Mouse (Mus musculus) liver, embryonic 11.5 days (tissue): ENCODE data around the gene Swap70. TPM values are rescaled to one million over a fixed set of nuclear protein-coding genes. Genes with fewer than 3 reads are reported as not detected.

ENCODE experiments used
- ATAC-seq: fragments of 200-750 bp; cut with Nextera tagmentation; replicated peaks from 2 replicates; pipeline ENCODE4 v1.8.0; 2017; ENCODE audit warnings: moderate number of reproducible peaks, mild to moderate bottlenecking, moderate TSS enrichment, moderate library complexity; ENCODE audit not compliant: low FRiP score
- DNase-seq: peaks from one replicate; pipeline ENCODE4 v3.0.0-alpha.2; 2017; ENCODE audit warnings: low spot score
- H3K27ac ChIP-seq: fragments of 300-500 bp; sonication (generic); 2 replicates; pipeline ENCODE4 v1.5.1; 2014; ENCODE audit warnings: mild to moderate bottlenecking, low read depth, low read length, control low read depth
- H3K27me3 ChIP-seq: fragments of 300-500 bp; sonication (generic); replicated peaks from 2 replicates; pipeline ENCODE4 v1.6.1; 2014; ENCODE audit warnings: low read length, mixed read lengths; ENCODE audit not compliant: control insufficient read depth, insufficient read depth
- H3K36me3 ChIP-seq: fragments of 300-500 bp; sonication (generic); 2 replicates; pipeline ENCODE4 v1.6.1; 2014; ENCODE audit warnings: mild to moderate bottlenecking, low read length, moderate library complexity, mixed read lengths; ENCODE audit not compliant: control insufficient read depth, insufficient read depth
- H3K4me1 ChIP-seq: fragments of 300-500 bp; sonication (generic); replicated peaks from 2 replicates; pipeline ENCODE4 v1.6.1; 2014; ENCODE audit warnings: low read length, mixed read lengths; ENCODE audit not compliant: control insufficient read depth, insufficient read depth
- H3K4me2 ChIP-seq: fragments of 300-500 bp; sonication (generic); 2 replicates; pipeline ENCODE4 v1.6.1; 2014; ENCODE audit warnings: mild to moderate bottlenecking, control low read depth, moderate library complexity
- H3K4me3 ChIP-seq: fragments of 300-500 bp; sonication (generic); 2 replicates; pipeline ENCODE4 v1.5.1; 2014; ENCODE audit warnings: low read depth, low read length, control low read depth
- H3K9ac ChIP-seq: fragments of 300-500 bp; sonication (generic); 2 replicates; pipeline ENCODE4 v1.6.1; 2014; ENCODE audit warnings: low read depth, low read length, control low read depth
- H3K9me3 ChIP-seq: fragments of 300-500 bp; sonication (generic); 2 replicates; pipeline ENCODE4 v1.6.1; 2016; ENCODE audit warnings: low read length, inconsistent platforms, mixed read lengths; ENCODE audit not compliant: control insufficient read depth
- WGBS: fragments of 180-500 bp; shearing (Covaris S2); extraction: QIAGEN DNeasy Blood & Tissue Kit; methylation state at CpG from one replicate; pipeline ENCODE4 v1.1.7; 2014; 5-methylcytosine and 5-hydroxymethylcytosine counted together
- polyA plus RNA-seq: library from polyadenylated mRNA; unstranded; fragments of >200 nt; fragmentation: Nextera tagmentation; extraction: Ambion mirVana; gene quantifications from 2 replicates; pipeline ENCODE4 v1.2.1, GENCODE M21; 2014

Gene Swap70
- polyA plus RNA-seq, 1 experiment from 2014 or later: 19.6 TPM

GRCm38 (mm10) chr7:110245128-110245527, 23.6 kb downstream of the Swap70 start:
- 93% methylated on average over 9 of the region's 9 CpGs for WGBS

GRCm38 (mm10) chr7:110246526-110246925, 25.0 kb downstream of the Swap70 start:
- Histone ChIP-seq H3K9ac (no peak overlapping the region), H3K4me2 (no peak overlapping the region), H3K4me3 (no peak overlapping the region), H3K4me1 (no peaks in the 10 kb centered on the region), H3K36me3 (no peaks in the 10 kb centered on the region), H3K9me3 (no peaks in the 10 kb centered on the region), H3K27ac (no peak overlapping the region), H3K27me3 (no peaks in the 10 kb centered on the region)
- DNase-seq (no peak), ATAC-seq (no peak)
- WGBS: 83% methylated on average over 9 of the region's 9 CpGs

More at GRCm38 (mm10) chr7:110245128-110245527, 23.6 kb downstream of the Swap70 start:
- DNase-seq (no peak), ATAC-seq (no peak)
- no peaks in the 10 kb centered on the region for H3K9me3 ChIP-seq
- H3K27ac ChIP-seq: no peak overlapping the region
- no peak overlapping the region for H3K4me2 ChIP-seq
- H3K4me3 ChIP-seq: no peak overlapping the region
- H3K4me1 ChIP-seq: no peaks in the 10 kb centered on the region
- no peak overlapping the region for H3K9ac ChIP-seq
- H3K36me3 ChIP-seq: no peaks in the 10 kb centered on the region
- no peaks in the 10 kb centered on the region for H3K27me3 ChIP-seq

- Histone ChIP-seq H3K4me2 (no peak overlapping the region), H3K4me1 (no peaks in the 10 kb centered on the region), H3K9ac (no peak overlapping the region), H3K27ac (no peak overlapping the region), H3K9me3 (no peaks in the 10 kb centered on the region), H3K4me3 (no peak overlapping the region), H3K36me3 (no peaks in the 10 kb centered on the region), H3K27me3 (no peaks in the 10 kb centered on the region)
- ATAC-seq (no peak), DNase-seq (no peak)
- 93% methylated on average over 3 of the region's 3 CpGs for WGBS
These were observed 26.3 kb downstream of the Swap70 start for GRCm38 (mm10) chr7:110247801-110248200.

GRCm38 (mm10) chr7:110248677-110249076, 27.2 kb downstream of the Swap70 start:
- DNase-seq: no peak
- H3K27ac ChIP-seq: no peak overlapping the region
- H3K4me2 ChIP-seq: no peak overlapping the region
- no peaks in the 10 kb centered on the region for H3K27me3 ChIP-seq
- H3K9me3 ChIP-seq: no peaks in the 10 kb centered on the region
- ATAC-seq: no peak
- WGBS: 80% methylated on average over 4 of the region's 4 CpGs
- H3K4me1 ChIP-seq: no peaks in the 10 kb centered on the region; the same call in 1 of the 2 replicates
- no peak overlapping the region for H3K9ac ChIP-seq
- H3K36me3 ChIP-seq: no peaks in the 10 kb centered on the region
- no peak overlapping the region for H3K4me3 ChIP-seq

- DNase-seq: no peak
- Histone ChIP-seq H3K27me3 (no peaks in the 10 kb centered on the region), H3K9ac (no peak overlapping the region), H3K4me3 (no peak overlapping the region), H3K27ac (no peak overlapping the region), H3K4me1 (peaks cover 12% of the 10 kb centered on the region; the same call in 1 of the 2 replicates), H3K4me2 (no peak overlapping the region), H3K9me3 (no peaks in the 10 kb centered on the region), H3K36me3 (no peaks in the 10 kb centered on the region)
- 56% methylated on average over 2 of the region's 2 CpGs for WGBS
- no peak for ATAC-seq
These were observed 32.4 kb downstream of the Swap70 start for GRCm38 (mm10) chr7:110253861-110254260.

GRCm38 (mm10) chr7:110254395-110254794, 32.9 kb downstream of the Swap70 start:
- DNase-seq (no peak), ATAC-seq (no peak)
- H3K4me2 ChIP-seq: no peak overlapping the region
- no peaks in the 10 kb centered on the region for H3K36me3 ChIP-seq
- no peaks in the 10 kb centered on the region for H3K27me3 ChIP-seq
- H3K9me3 ChIP-seq: no peaks in the 10 kb centered on the region
- H3K4me3 ChIP-seq: no peak overlapping the region
- WGBS: 64% methylated on average over 5 of the region's 5 CpGs
- H3K27ac ChIP-seq: no peak overlapping the region
- peaks cover 12% of the 10 kb centered on the region; the same call in 1 of the 2 replicates for H3K4me1 ChIP-seq
- H3K9ac ChIP-seq: no peak overlapping the region

GRCm38 (mm10) chr7:110257059-110257458, 35.5 kb downstream of the Swap70 start:
- ATAC-seq: no peak
- H3K4me1 ChIP-seq: peaks cover 12% of the 10 kb centered on the region; the same call in 1 of the 2 replicates
- no peak overlapping the region for H3K4me3 ChIP-seq
- H3K36me3 ChIP-seq: no peaks in the 10 kb centered on the region
- whole genome bisulfite sequencing: 36% methylated on average over 2 of the region's 2 CpGs
- no peaks in the 10 kb centered on the region for H3K9me3 ChIP-seq
- no peaks in the 10 kb centered on the region for H3K27me3 ChIP-seq
- H3K9ac ChIP-seq: no peak overlapping the region
- no peak overlapping the region for H3K27ac ChIP-seq
- H3K4me2 ChIP-seq: no peak overlapping the region
- DNase-seq: no peak

- 81% methylated on average over 11 of the region's 11 CpGs for WGBS
- H3K27me3 ChIP-seq: no peaks in the 10 kb centered on the region
- H3K9me3 ChIP-seq: no peaks in the 10 kb centered on the region
- H3K4me3 ChIP-seq: no peak overlapping the region
- no peak overlapping the region for H3K9ac ChIP-seq
- H3K4me1 ChIP-seq: peaks cover 12% of the 10 kb centered on the region; the same call in 1 of the 2 replicates
- no peak overlapping the region for H3K27ac ChIP-seq
- ATAC-seq: no peak
- H3K4me2 ChIP-seq: no peak overlapping the region
- no peaks in the 10 kb centered on the region for H3K36me3 ChIP-seq
- DNase-seq: no peak
These were observed 36.9 kb downstream of the Swap70 start for GRCm38 (mm10) chr7:110258196-110258950.
